Mouse (Mus musculus): ENCODE data around the gene Traf5. TPM values are rescaled to one million over a fixed set of nuclear protein-coding genes. Genes with fewer than 3 reads are reported as not detected.

Traf5 gene
- polyA plus RNA-seq, 1 experiment, result 10.1 TPM

DNA sequence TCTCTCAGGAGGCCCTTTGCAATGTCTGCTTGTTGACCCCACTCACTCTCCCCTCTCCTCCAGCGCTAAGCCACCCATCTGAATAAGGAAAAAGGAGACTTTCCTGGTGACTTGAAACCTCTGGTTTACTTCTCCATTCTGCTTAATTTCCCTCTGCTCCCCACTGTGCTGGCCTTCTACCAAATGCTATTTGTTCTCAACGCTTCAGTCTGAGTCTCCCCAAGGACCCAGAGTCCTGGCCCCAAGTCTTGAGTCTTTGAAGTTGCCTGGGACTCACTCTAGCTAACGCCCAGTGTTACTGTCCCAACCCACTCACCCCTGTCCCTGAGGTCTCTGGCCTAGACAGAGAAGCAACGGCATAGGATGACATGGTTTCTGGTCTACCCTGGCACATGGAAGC is 4.3 kb downstream of the Traf5 start:
- Histone ChIP-seq H3K4me1 (replicated peaks; ENCODE audit: control insufficient read depth, insufficient read depth, low read length) (peaks cover 27% of the 10 kb centered on the region), H3K27me3 (ENCODE audit: control insufficient read depth, insufficient read depth, low read length) (no peaks in the 10 kb centered on the region), H3K36me3 (ENCODE audit: control insufficient read depth, insufficient read depth, low read length) (no peaks in the 10 kb centered on the region), H3K4me3 (ENCODE audit: control insufficient read depth, insufficient read depth, low read length) (no peak overlapping the region), H3K27ac (ENCODE audit: control insufficient read depth, insufficient read depth, low read length) (no peak overlapping the region)
- no peak for DNase-seq
- 83% methylated on average over 4 of the region's 4 CpGs for WGBS
- TF ChIP-seq CTCF (IDR thresholded peaks at IDR 0.05; ENCODE audit: borderline replicate concordance, control insufficient read depth, extremely low read depth, insufficient read depth, low read length, poor library complexity) (no peak), POLR2A (IDR thresholded peaks at IDR 0.05; ENCODE audit: control insufficient read depth, extremely low read depth, insufficient read depth, low read length, poor library complexity) (no peak)

DNA sequence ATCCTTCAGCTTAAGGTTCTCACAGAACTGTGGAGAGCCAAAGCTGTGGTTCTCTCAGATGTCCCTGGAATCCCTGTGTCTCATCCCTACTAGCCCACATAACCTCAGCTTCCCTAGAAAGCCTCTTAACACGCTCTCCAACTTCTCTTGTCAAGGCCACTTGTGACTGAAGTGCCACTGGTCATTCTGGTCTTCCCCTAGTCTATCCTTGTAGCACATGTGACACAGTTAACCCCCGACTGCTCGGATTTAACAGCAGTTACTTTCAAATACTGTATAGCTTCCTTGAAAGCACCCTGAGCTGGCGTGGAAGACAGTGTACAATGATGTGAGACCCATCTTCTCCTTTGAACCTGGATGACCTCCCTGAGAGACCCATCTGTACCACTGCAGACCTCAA is 5.3 kb downstream of the Traf5 start:
- H3K36me3 ChIP-seq (ENCODE audit: control insufficient read depth, insufficient read depth, low read length), result no peaks in the 10 kb centered on the region
- DNase-seq, result no peak
- no peaks in the 10 kb centered on the region for H3K27me3 ChIP-seq (ENCODE audit: control insufficient read depth, insufficient read depth, low read length)
- WGBS, result 83% methylated on average over 4 of the region's 4 CpGs
- no peak for TF ChIP-seq CTCF (IDR thresholded peaks at IDR 0.05; ENCODE audit: borderline replicate concordance, control insufficient read depth, extremely low read depth, insufficient read depth, low read length, poor library complexity)
- no peak for TF ChIP-seq POLR2A (IDR thresholded peaks at IDR 0.05; ENCODE audit: control insufficient read depth, extremely low read depth, insufficient read depth, low read length, poor library complexity)
- no peak overlapping the region for H3K27ac ChIP-seq (ENCODE audit: control insufficient read depth, insufficient read depth, low read length)
- H3K4me3 ChIP-seq (ENCODE audit: control insufficient read depth, insufficient read depth, low read length), result no peak overlapping the region
- peaks cover 27% of the 10 kb centered on the region for H3K4me1 ChIP-seq (replicated peaks; ENCODE audit: control insufficient read depth, insufficient read depth, low read length)

DNA sequence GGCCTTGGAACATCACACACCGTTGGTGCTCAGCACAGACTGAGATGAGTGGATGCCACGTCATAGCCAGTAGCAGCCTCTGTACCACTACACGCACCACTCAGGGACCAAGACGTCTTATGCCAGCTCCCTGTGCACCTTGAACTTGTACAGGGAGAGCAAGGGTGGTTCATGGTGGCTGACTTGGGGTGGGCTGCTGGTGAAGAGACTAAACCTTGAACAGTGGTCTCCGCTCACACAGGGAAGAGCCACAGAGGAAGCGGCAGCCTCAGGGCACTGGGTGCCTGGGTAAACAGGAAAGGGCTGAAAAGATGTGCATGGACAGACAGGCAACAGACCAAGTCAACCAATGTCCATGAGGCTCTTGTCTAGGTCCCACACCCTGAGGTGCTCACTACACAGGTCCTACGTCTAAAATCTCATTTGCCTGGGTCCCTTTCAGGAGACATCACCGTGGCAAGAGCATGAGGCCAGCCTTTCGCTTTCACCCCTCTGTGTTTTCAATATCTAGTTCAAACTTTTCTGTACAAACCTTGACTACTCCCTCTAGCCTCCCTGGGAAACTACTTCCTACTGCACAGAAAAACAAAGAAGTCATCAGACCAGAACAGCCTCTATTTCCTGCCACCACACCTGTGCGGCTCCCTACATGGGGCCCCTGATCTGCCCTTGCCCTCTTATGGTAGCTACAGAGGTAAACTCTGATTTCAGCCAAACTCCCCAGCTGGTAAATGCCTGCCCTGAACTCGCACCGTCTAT is 5.9 kb downstream of the Traf5 start:
- H3K4me3 ChIP-seq (ENCODE audit: control insufficient read depth, insufficient read depth, low read length), result no peak overlapping the region
- WGBS, result 49% methylated on average over 12 of the region's 12 CpGs
- H3K27ac ChIP-seq (ENCODE audit: control insufficient read depth, insufficient read depth, low read length), result peak overlapping the region; percentile 71
- TF ChIP-seq POLR2A (IDR thresholded peaks at IDR 0.05; ENCODE audit: control insufficient read depth, extremely low read depth, insufficient read depth, low read length, poor library complexity) (no peak), CTCF (IDR thresholded peaks at IDR 0.05; ENCODE audit: borderline replicate concordance, control insufficient read depth, extremely low read depth, insufficient read depth, low read length, poor library complexity) (no peak)
- H3K27me3 ChIP-seq (ENCODE audit: control insufficient read depth, insufficient read depth, low read length), result no peaks in the 10 kb centered on the region
- DNase-seq, result peak; percentile 53
- no peaks in the 10 kb centered on the region for H3K36me3 ChIP-seq (ENCODE audit: control insufficient read depth, insufficient read depth, low read length)
- peaks cover 22% of the 10 kb centered on the region for H3K4me1 ChIP-seq (replicated peaks; ENCODE audit: control insufficient read depth, insufficient read depth, low read length)

DNA sequence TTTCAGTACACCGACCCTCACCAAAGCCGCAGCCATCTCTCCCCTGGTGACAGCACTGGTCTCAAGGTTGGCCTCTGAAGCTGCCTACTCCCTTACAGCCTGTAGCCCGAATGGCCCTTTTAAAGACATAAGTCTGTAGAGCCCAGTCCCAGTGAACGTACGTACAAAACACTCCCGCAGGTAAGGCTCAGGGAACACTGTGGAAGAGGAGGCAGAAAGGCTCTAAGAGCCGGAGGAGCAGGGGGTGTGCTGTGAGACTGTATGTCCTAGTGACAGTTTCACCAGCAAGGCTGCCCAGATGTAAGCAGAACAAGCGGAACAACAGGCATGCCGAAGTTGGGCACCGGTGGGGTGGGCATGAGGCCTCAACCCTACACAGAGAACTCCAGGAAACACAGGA is 7.1 kb downstream of the Traf5 start:
- Histone ChIP-seq H3K27me3 (ENCODE audit: control insufficient read depth, insufficient read depth, low read length) (no peaks in the 10 kb centered on the region), H3K4me1 (replicated peaks; ENCODE audit: control insufficient read depth, insufficient read depth, low read length) (peaks cover 21% of the 10 kb centered on the region), H3K36me3 (ENCODE audit: control insufficient read depth, insufficient read depth, low read length) (no peaks in the 10 kb centered on the region), H3K27ac (ENCODE audit: control insufficient read depth, insufficient read depth, low read length) (no peak overlapping the region), H3K4me3 (ENCODE audit: control insufficient read depth, insufficient read depth, low read length) (no peak overlapping the region)
- 97% methylated on average over 10 of the region's 10 CpGs for WGBS
- no peak for TF ChIP-seq CTCF (IDR thresholded peaks at IDR 0.05; ENCODE audit: borderline replicate concordance, control insufficient read depth, extremely low read depth, insufficient read depth, low read length, poor library complexity)
- no peak for TF ChIP-seq POLR2A (IDR thresholded peaks at IDR 0.05; ENCODE audit: control insufficient read depth, extremely low read depth, insufficient read depth, low read length, poor library complexity)
- no peak for DNase-seq

DNA sequence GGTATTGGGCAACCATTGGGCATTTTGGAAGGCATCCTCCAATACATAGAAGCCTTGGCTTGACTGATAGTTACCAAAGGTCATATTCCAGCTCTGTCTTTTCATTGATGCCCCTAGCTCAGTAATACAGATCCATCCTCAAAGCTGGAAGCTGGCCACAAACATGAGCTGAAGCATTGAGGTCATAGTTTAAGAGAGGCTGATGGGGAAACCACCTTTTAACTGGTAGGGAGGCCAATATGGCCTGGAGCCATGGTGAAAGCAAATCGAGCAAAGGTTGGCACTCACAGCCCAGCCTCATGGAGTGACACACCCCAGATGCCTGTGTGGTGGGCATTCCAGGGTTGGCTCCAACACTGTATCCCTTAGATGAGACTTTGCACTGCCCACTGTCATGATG is 9.7 kb downstream of the Traf5 start:
- 86% methylated on average over 1 of the region's 1 CpGs for WGBS
- Histone ChIP-seq H3K36me3 (ENCODE audit: control insufficient read depth, insufficient read depth, low read length) (no peaks in the 10 kb centered on the region), H3K27me3 (ENCODE audit: control insufficient read depth, insufficient read depth, low read length) (no peaks in the 10 kb centered on the region), H3K4me3 (ENCODE audit: control insufficient read depth, insufficient read depth, low read length) (no peak overlapping the region), H3K27ac (ENCODE audit: control insufficient read depth, insufficient read depth, low read length) (no peak overlapping the region), H3K4me1 (replicated peaks; ENCODE audit: control insufficient read depth, insufficient read depth, low read length) (peaks cover 33% of the 10 kb centered on the region)
- TF ChIP-seq POLR2A (IDR thresholded peaks at IDR 0.05; ENCODE audit: control insufficient read depth, extremely low read depth, insufficient read depth, low read length, poor library complexity) (no peak), CTCF (IDR thresholded peaks at IDR 0.05; ENCODE audit: borderline replicate concordance, control insufficient read depth, extremely low read depth, insufficient read depth, low read length, poor library complexity) (no peak)
- no peak for DNase-seq

DNA sequence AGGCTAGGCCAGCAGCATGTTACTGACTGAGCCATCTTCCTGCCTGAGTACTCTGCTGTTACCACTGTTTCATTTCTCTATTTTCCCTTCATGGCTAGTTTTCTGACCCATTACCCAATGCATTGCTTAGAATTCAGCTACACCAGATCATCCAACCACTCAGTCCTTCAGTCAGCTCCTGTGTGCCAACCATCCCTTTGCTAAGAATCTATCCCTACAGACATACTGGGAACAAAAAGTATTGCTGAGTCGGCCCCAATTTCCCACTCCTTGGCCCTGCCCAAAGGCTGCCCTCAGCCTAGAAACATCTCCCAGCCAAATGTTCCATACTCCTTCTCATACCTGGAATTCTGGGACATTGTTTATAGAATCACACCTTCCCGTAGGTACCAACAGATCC is 11.2 kb downstream of the Traf5 start:
- H3K4me3 ChIP-seq (ENCODE audit: control insufficient read depth, insufficient read depth, low read length), result no peak overlapping the region
- H3K27me3 ChIP-seq (ENCODE audit: control insufficient read depth, insufficient read depth, low read length), result no peaks in the 10 kb centered on the region
- TF ChIP-seq CTCF (IDR thresholded peaks at IDR 0.05; ENCODE audit: borderline replicate concordance, control insufficient read depth, extremely low read depth, insufficient read depth, low read length, poor library complexity) (no peak), POLR2A (IDR thresholded peaks at IDR 0.05; ENCODE audit: control insufficient read depth, extremely low read depth, insufficient read depth, low read length, poor library complexity) (no peak)
- H3K36me3 ChIP-seq (ENCODE audit: control insufficient read depth, insufficient read depth, low read length), result no peaks in the 10 kb centered on the region
- no peak overlapping the region for H3K27ac ChIP-seq (ENCODE audit: control insufficient read depth, insufficient read depth, low read length)
- no peak for DNase-seq
- WGBS, result 94% methylated on average over 2 of the region's 2 CpGs
- H3K4me1 ChIP-seq (replicated peaks; ENCODE audit: control insufficient read depth, insufficient read depth, low read length), result peaks cover 23% of the 10 kb centered on the region
